In the genomic region with DNA sequence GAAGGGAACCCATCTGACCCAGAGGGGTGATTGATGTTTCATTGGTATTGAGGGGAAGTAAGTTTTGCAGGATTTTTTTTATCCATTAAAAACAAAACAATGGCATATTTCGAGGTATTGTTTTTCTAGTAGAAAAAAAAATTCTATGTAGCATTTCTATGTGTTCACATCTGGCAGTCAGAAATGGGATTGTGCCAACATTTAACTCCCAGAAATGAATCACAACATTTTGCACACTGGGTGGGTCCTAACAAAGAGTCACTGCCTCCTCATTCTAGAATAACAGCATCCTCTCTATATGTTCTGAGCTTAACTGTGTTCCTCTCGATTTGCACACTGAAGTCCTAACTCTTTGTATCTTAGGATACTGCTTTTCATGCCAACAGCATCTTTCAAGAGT, we compare ENCODE assay signal across 20 mouse cellular contexts.
DNase-seq lines count a peak whose midpoint lies in the region; TF ChIP-seq lines count a peak whose summit lies in the region.
"Had no signal": no experiment of that assay in that cellular context is flagged by ENCODE, and none has a peak within 500 bp of the region (broad histone marks: within the 10 kb centered on the region; RNA-seq: fewer than 3 reads in every experiment).

No protein-coding gene starts in this region.

- intact Hi-C loops in heart, postnatal 25 days (cut with DNase I), result no loop called here

- no peak for TF ChIP-seq CTCF in embryonic fibroblast, embryonic 13.5 days (IDR thresholded peaks at IDR 0.05; ENCODE audit: borderline replicate concordance, insufficient read depth, low read length)

- H3K27ac ChIP-seq in embryonic fibroblast, embryonic 13.5 days (ENCODE audit: insufficient read depth, low read length), result 0 out of 2 replicates have a peak overlapping the region, but pooled peaks have one; percentile 13

- DNase-seq in 3T3-L1 (ENCODE audit: low read depth, low spot score) (peak; percentile 59), NIH3T3 (ENCODE audit: low read depth) (peak; percentile 76), MN1 (ENCODE audit: low spot score) (no peak)
- no peak for DNase-seq in heart, postnatal 25 days (ENCODE audit: low spot score)
- no peak for DNase-seq in adrenal gland, adult (ENCODE audit: inconsistent age in 2 of 2, low spot score in 1 of 2)
- DNase-seq: adrenal gland, adult 2 months; adrenal gland, adult 8-10 months; adrenal gland, postnatal 10 days; adrenal gland, postnatal 14 days; adrenal gland, postnatal 25 days; adrenal gland, postnatal 36 days; B cell, adult 2 months; cerebellum, adult 11 months; cerebellum, adult 11-12 months; cerebellum, adult 18-20 months; cerebellum, adult 2 months; cerebellum, adult 8-10 months; cerebellum, adult 9-10 months; cerebellum, adult 9-11 months had no signal

- no peak overlapping the region for H3K4me3 ChIP-seq in embryonic fibroblast, embryonic 13.5 days (ENCODE audit: insufficient read depth, low read length)

- no peak for TF ChIP-seq POLR2A in embryonic fibroblast, embryonic 13.5 days (IDR thresholded peaks at IDR 0.05; ENCODE audit: low read depth, low read length)

- H3K4me1 ChIP-seq in embryonic fibroblast, embryonic 13.5 days (ENCODE audit: control insufficient read depth, insufficient read depth, low read length), result peaks cover 5% of the 10 kb centered on the region; the same call in 1 of the 2 replicates

Comparison
In these comparisons a context has a peak if more than half of its experiments do, and no peak if none do; other contexts are left out.
1. DNase-seq: peak in 3T3-L1 (single experiment) and NIH3T3 (single experiment); none in MN1 (single experiment), heart, postnatal 25 days (single experiment) and adrenal gland, adult (0 of 2).